Mouse (Mus musculus) erythroblast, embryonic 14.5 days (primary cell): ENCODE data around the gene Gba.

ENCODE experiments used
- GATA1 ChIP-seq: IDR thresholded peaks from 2 replicates; pipeline ENCODE4 v1.6.1; 2012; ENCODE audit warnings: low read length, inconsistent platforms, mixed read lengths
- TAL1 ChIP-seq: IDR thresholded peaks from 3 replicates; pipeline ENCODE4 v1.6.1; 2012; ENCODE audit warnings: low read length, inconsistent platforms, mixed read lengths

DNA sequence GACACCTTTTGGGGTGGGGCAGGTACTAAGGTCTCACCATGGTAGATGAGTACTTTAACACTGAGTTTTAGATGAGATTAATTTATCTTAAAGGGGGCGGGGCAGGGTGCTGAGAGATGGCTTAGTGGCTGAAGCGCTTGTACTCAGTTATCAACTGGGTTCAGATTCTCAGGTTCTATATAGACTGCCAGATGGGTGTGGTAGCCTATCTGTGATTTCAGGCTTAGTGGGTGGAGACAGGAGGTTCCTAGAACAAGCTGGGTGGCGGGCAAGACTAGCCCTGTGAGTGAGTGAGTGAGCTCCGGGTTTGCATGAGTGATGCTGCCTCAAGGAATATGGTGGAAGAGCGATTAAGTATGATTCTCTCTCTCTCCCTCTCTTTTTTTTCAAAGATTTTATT, 52.3 kb downstream of the Gba start:
- TF ChIP-seq GATA1 (no peak), TAL1 (no peak)
